Mouse (Mus musculus): ENCODE results near the gene Foxr1.

Gene Foxr1

DNA sequence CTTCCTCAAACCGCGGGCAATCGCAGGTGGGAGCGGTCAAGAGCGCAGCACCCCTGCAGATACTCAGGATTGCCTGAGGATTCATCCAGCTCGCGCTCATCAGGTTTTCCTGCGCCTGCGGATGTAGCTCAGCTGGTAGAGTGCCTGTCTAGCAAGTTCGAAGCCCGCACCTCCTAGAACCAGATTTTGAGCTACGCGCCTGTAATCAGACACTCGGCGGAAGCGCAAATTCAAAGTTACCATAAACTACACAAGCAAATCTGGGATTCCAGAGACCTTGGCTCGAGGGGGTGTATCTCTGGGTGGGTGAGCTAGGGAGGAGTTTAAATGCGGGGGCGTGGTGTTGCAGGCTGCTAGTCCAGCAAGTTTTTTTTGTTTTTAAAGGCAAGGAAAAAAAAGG is at the start of gene Foxr1:
TSS of gene Foxr1 (minus strand) at position 176 of the 400 bp plus-strand sequence.
- DNase-seq = no peak

DNA sequence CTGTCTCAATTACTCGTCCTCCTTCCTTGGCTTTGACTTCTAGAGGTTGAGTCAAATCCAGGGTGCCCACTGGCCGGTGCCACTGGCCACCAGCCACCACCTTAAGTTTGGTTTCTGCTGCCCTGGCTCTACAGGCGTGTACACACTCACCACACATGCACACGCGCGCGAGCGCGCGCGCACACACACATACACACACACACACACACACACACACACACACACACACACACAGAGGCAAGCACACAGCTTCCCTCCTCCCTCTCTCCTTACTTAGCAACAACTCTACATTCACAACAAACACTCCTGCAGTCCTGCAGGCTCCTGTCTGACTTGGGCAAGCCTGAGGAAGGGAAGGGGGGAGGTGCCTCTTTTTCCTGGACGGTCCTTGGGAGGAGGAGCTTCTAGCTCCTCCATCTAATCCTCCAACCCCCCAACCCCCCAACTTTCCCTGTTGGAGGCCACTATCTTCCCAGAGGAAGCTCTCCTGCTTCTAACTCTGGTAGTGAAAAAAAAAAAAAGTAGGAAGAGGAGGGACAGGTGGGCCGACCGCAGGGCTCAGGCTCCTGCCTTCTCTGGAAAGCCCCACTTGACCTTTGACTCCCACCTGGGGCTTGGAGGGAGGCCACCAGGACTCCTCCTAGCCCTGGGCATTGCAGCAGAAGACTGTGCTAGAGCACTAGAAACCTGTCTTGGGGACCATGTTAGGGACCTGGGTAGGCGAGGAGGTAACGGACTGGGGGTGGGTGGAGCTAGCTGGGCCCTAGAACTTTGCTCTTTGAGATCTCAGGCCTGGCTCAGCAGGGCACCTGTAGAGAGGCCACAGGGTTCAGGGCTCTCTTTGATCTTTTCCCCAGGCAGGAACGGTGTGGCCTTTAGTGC is 49.4 kb upstream of the Foxr1 start:
- peak; percentile 93 to 94 for DNase-seq

DNA sequence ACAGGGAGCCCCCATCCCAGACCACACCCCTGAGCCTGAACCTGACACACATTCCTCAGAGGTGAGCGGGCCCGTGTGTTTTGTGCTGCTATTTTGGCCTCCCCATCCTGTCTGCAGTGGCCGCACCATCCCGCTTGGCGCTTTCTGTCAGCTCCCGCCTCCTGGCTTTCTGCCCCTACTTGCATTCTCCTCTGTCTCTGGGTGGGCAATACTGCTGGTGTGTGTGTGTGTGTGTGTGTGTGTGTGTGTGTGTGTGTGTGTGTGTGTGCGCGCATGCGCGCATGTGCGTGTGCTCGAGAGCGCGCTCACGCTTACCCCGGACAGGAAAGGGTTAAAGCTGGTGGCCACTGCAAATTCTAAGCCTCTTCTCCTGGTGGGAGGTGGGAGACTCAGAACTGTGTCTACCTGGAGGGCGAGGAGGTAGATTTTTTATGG is 48.7 kb upstream of the Foxr1 start:
- DNase-seq = no peak

GRCm38 (mm10) chr9:44488855-44489381 is 48.0 kb upstream of the Foxr1 start:
- DNase-seq = peak; percentile 89 to 95

DNA sequence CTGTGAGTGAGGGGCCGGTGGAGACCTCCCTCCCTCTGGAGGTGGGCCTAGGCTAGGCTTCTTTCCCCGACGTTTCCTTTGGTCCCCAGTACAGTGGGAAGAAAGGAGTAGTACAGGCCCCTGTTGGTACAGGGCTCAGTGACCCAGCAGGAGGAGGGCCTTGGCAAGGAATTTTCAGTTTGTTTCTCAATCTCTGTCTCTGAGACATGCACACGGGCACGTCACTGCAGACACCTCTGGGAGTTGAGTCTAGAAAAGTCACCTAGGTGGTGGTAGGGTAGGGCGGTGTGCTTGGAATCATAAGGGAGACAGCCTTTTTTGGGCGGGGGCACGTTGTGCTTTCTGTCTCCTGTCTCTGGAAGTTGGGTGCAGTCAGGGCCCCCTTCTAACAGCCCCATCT is 47.5 kb upstream of the Foxr1 start:
- DNase-seq = no peak

DNA sequence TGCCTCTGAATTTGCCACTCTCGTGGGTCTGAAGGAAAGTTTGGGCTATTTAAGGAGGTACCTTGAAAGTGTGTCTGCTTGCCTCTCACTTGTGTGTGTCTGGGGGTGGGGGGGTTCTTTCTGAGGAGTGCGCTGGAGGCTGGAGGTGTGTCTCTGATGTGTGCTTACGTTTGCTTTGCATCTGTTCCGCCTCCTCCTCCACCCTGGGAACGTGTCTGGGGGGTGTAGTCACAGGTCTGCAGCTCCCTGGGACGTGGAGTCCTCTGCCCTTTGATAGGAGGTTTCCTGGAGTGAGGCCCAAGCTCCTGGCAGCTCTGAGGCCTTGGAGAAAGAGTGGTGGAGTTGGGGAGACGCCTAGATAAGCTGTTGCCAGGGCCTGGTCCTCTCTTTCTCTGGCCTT is 46.5 kb upstream of the Foxr1 start:
- peak; percentile 86 to 88 for DNase-seq

GRCm38 (mm10) chr9:44486741-44487421 is 45.9 kb upstream of the Foxr1 start:
- DNase-seq = peak in 1 of 2 experiments; percentile 66

- peak; percentile 74 to 78 for DNase-seq
Measured at GRCm38 (mm10) chr9:44486335-44486734, 45.4 kb upstream of the Foxr1 start.

GRCm38 (mm10) chr9:44485516-44486161 is 44.7 kb upstream of the Foxr1 start:
- no peak for DNase-seq

DNA sequence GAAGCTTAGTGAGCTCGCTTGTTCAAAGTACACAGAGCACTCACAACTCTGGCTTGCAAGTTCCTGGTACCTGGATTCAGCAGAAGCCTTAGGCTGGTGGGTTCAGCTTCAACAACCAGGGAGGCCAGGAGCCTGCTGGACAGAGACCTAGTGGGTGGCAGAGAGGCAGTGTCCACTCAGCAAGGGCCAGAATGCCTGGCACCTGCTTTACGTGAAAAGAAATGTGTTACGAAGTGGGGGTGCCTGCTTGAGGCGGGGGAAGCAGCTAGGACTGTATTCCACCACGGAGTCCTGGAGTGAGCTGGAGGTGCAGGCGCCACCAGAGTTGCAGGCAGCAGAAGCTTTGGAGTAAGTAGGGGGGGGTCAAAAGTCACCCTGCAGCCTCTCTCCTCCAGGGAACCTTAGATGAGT is 44.2 kb upstream of the Foxr1 start:
- DNase-seq = no peak

DNA sequence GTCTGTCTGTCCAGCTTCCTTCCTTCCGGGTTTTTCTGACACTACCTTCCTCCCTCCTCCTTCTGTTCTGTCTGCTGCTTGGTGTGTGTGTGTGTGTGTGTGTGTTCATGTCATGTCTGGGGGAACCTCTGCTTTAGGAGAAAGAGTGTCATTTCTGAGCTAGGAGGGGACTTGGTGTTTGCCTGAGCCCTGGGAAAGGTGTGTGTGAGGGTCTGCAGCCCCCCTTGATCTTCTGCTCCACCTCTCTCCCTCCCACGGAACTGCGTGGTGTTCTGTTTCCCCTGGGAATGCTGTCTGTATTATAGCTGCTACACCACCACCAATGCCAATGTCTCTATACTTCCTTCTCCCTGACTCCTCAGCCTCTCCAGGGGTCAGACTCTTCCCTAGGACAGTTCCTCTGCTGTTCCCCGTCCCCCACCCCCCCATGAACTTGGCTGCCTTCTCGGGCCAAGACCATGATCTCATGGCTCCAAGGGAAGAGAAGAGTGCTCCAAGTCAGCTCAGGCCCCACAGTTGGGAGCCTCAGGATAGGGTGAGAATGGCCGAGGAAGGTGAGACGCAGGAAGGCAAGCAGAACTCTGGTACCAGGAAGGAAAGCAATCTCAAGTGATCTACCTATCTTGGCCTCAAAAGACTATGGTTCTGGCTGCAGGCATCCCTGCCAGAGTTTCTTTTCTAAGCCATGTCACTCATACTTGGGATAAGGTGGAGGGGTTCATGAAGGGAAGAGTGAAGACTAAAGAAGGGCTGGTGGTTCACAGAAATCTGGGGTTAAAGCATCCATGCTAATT is 43.6 kb upstream of the Foxr1 start:
- DNase-seq = no peak

- peak; percentile 71 to 82 for DNase-seq
Measured at GRCm38 (mm10) chr9:44483510-44484044, 42.6 kb upstream of the Foxr1 start.

DNA sequence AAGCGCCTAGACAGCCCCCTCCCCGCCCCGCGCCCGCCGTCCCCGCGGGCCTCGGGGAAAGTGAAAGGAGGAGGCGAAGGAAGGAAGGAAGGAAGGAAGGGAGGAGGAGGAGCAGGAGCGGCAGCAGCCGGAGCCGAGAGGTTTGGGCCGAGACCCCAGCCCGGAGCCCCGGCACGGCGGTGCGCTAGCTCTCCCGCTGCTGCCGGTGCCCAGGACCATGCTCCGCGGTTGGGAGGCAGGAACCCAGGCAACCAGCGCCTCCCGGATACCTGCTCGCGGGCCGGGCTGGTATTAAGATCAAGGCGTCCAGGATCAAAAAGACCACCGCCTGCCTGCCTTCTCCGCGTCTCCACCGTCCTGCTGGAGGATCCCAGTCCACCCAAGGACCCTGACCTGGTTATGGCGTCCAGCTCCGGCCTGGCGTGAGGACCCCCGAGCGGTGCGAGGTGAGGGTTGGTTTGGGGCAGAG is 42.1 kb upstream of the Foxr1 start:
- DNase-seq = no peak

GRCm38 (mm10) chr9:44482552-44482951 is 41.6 kb upstream of the Foxr1 start, which contains the start of gene Bcl9l:
Gene Bcl9l (plus strand): TSS chr9:44482825.
- peak; percentile 93 for DNase-seq

GRCm38 (mm10) chr9:44482112-44482511 is 41.2 kb upstream of the Foxr1 start:
- DNase-seq = no peak

- DNase-seq = peak; percentile 87
Measured at GRCm38 (mm10) chr9:44479628-44480428, 38.9 kb upstream of the Foxr1 start.

DNA sequence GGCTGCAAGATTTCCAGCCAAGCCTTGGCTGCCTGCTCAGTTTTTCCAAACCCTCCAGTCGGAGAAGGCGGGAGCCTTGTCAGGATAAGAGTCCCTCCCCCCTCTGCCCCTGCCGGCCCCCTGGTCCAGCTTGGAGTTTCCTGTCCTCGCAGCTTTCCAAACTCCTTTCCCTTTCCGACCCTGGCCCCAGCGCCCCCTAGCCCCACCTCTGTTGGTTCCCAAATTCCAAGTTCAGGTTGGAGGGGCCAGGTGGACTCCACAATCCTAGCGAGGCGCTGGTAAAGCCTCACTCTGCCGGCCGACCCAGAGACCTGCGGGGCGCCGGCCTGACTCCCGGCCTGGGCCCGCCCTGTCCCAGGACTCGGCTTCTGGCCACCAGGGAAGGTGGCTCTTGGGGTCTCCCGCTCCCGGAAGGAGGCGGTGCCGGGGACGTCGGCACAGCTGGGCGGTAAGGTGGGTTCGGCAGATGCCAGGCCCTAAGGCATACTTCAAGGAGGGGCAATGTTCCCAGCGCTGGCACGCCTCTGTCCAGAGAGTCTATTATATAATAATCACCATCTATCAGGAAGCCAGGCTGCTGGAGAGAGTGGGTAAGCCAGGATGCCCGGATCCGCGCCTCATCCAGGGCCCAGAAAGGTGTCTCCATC is 38.1 kb upstream of the Foxr1 start:
- peak; percentile 80 to 81 for DNase-seq

DNA sequence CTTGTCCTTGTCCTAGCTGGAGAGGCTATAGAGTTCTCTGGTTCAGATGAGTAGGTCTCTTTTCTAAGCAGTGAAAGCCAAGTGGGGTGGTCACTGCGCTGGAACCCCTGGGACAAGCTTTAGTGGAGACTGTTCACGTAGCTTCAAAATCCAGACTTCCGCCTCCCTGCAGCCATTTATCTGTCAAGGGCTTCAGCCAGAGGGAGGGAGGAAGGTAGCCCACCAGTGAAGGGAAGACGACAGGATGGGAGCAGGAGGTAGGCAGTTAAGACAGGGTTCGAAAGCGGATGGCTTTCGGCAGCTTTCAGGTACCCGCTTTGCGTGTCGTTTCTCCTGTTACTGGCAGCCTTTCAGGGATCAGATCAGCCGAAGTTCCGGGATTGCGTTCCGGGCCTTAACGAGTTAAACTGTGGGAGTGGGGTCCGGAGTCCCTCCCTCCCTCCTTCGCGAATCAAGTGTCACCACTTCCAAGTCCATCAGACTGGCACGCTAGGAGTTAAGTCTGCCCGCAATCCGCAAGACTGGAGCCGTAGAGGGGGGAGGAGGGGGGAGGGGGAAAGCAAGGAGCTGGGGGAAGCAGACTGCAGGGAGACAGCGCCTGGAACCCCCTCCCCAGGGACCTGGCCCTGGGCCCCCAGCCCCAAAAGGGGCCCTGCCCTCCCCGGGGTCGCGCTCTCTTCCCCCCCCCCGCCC is 37.4 kb upstream of the Foxr1 start:
- peak; percentile 61 to 71 for DNase-seq

DNA sequence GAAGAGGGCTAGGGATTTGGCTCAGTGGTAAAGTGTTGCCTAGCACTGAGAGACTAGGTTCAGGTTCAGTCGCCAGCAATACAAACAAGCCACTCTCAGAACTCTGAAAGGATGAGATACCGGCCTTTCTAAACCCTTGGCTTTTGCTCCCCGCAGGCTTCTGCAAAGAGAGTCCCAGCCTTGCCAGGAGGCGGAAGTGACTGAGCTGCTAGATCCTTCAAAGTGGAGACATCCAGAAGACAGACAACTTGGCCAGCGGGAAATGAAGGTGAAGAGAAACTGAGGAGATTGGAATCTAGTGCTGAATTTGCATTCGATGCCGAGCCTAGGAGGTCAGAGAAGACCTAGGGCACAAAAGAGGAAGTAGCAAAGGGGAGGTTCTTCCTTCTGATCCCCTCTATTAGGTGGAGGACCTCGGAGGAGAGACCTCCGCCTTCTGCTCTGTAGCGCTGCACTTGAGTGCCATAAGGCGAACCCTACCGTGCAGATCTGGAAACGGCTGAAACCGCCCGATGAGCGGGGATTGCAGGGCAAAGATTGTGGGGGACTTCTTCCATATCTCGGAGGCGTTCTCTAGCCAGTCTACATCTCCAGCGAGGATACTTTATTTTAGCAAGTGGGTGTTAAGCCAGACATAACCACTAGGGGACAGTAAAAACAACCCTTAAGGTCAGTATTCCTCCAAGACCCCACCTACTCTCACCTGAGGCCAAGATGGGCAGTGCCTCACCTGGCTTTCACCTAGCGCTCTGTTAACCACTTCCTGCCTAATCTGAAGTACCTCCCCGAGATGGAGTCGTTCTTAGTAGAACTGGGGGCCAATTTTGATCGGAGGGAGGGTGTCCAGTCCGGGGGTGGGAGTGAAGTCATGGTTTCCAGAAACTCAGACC is 36.6 kb upstream of the Foxr1 start:
- peak; percentile 71 to 88 for DNase-seq
